Mouse (Mus musculus) bone marrow macrophage, adult 2 months (primary cell): Measurements from ENCODE around the gene Nf1. TPM values are rescaled to one million over a fixed set of nuclear protein-coding genes. Genes with fewer than 3 reads are reported as not detected.

Source experiments
- H3K27ac ChIP-seq: 2 replicates; pipeline ENCODE4 v1.5.1; 2012; ENCODE audit warnings: low read depth, low read length; ENCODE audit not compliant: insufficient read depth
- H3K4me1 ChIP-seq: 2 replicates; pipeline ENCODE4 v1.6.1; 2012; ENCODE audit warnings: low read length; ENCODE audit not compliant: control insufficient read depth, insufficient read depth
- H3K4me3 ChIP-seq: 2 replicates; pipeline ENCODE4 v1.5.1; 2012; ENCODE audit warnings: mild to moderate bottlenecking, low read length, moderate library complexity; ENCODE audit not compliant: insufficient read depth
- CTCF ChIP-seq: IDR thresholded peaks from 2 replicates; pipeline ENCODE4 v1.5.1; 2012; ENCODE audit warnings: low read depth, mild to moderate bottlenecking, low read length, moderate library complexity
- POLR2A ChIP-seq: IDR thresholded peaks from 2 replicates; pipeline ENCODE4 v1.6.1; 2012; ENCODE audit warnings: mild to moderate bottlenecking, low read depth, low read length, borderline replicate concordance
- polyA plus RNA-seq: library from polyadenylated mRNA; stranded (reverse); fragments of >200 nt; gene quantifications from 2 replicates; pipeline ENCODE4 v1.2.4, GENCODE M21; 2012; ENCODE audit not compliant: missing spikeins, insufficient read depth, insufficient read length

Nf1 gene
- polyA plus RNA-seq, 1 experiment = 19.7 TPM

GRCm38 (mm10) chr11:79533950-79534690 lies 194.6 kb downstream of the Nf1 start:
- Histone ChIP-seq H3K27ac (no peak overlapping the region), H3K4me3 (no peak overlapping the region), H3K4me1 (peaks cover 39% of the 10 kb centered on the region)
- TF ChIP-seq POLR2A (no peak), CTCF (no peak)

- peaks cover 39% of the 10 kb centered on the region for H3K4me1 ChIP-seq
- no peak overlapping the region for H3K4me3 ChIP-seq
- H3K27ac ChIP-seq = no peak overlapping the region
- TF ChIP-seq POLR2A (no peak), CTCF (no peak)
Measured at GRCm38 (mm10) chr11:79535554-79535953, 196.1 kb downstream of the Nf1 start.

- TF ChIP-seq POLR2A (no peak), CTCF (no peak)
- Histone ChIP-seq H3K27ac (no peak overlapping the region), H3K4me1 (peaks cover 32% of the 10 kb centered on the region), H3K4me3 (no peak overlapping the region)
Measured at GRCm38 (mm10) chr11:79536293-79536692, 196.8 kb downstream of the Nf1 start.

- Histone ChIP-seq H3K27ac (no peak overlapping the region), H3K4me1 (no peaks in the 10 kb centered on the region), H3K4me3 (no peak overlapping the region)
- TF ChIP-seq POLR2A (no peak), CTCF (no peak)
Measured at GRCm38 (mm10) chr11:79552622-79553021, 213.1 kb downstream of the Nf1 start.

GRCm38 (mm10) chr11:79560536-79560935 lies 221.0 kb downstream of the Nf1 start:
- TF ChIP-seq POLR2A (no peak), CTCF (no peak)
- Histone ChIP-seq H3K27ac (no peak overlapping the region), H3K4me1 (no peaks in the 10 kb centered on the region), H3K4me3 (no peak overlapping the region)

GRCm38 (mm10) chr11:79563493-79563892 lies 224.0 kb downstream of the Nf1 start:
- H3K4me1 ChIP-seq = no peaks in the 10 kb centered on the region
- TF ChIP-seq POLR2A = no peak
- no peak for TF ChIP-seq CTCF
- no peak overlapping the region for H3K27ac ChIP-seq
- H3K4me3 ChIP-seq = no peak overlapping the region

- Histone ChIP-seq H3K4me1 (peaks cover 5% of the 10 kb centered on the region; the same call in 1 of the 2 replicates), H3K4me3 (no peak overlapping the region), H3K27ac (no peak overlapping the region)
- TF ChIP-seq CTCF (no peak), POLR2A (no peak)
Measured at GRCm38 (mm10) chr11:79566947-79567346, 227.5 kb downstream of the Nf1 start.

- peaks cover 5% of the 10 kb centered on the region; the same call in 1 of the 2 replicates for H3K4me1 ChIP-seq
- TF ChIP-seq POLR2A (no peak), CTCF (no peak)
- no peak overlapping the region for H3K27ac ChIP-seq
- no peak overlapping the region for H3K4me3 ChIP-seq
Measured at GRCm38 (mm10) chr11:79568197-79568911, 228.9 kb downstream of the Nf1 start.

GRCm38 (mm10) chr11:79570319-79570718 lies 230.8 kb downstream of the Nf1 start:
- peaks cover 9% of the 10 kb centered on the region for H3K4me1 ChIP-seq
- H3K4me3 ChIP-seq = no peak overlapping the region
- TF ChIP-seq POLR2A (no peak), CTCF (no peak)
- no peak overlapping the region for H3K27ac ChIP-seq

- no peak for TF ChIP-seq POLR2A
- TF ChIP-seq CTCF = no peak
- no peak overlapping the region for H3K27ac ChIP-seq
- peaks cover 9% of the 10 kb centered on the region for H3K4me1 ChIP-seq
Measured at GRCm38 (mm10) chr11:79573836-79574235, 234.3 kb downstream of the Nf1 start.

More at GRCm38 (mm10) chr11:79573836-79574235, 234.3 kb downstream of the Nf1 start:
- H3K4me3 ChIP-seq = no peak overlapping the region
